Mouse (Mus musculus): ENCODE results near the gene Fmnl2.

DNA sequence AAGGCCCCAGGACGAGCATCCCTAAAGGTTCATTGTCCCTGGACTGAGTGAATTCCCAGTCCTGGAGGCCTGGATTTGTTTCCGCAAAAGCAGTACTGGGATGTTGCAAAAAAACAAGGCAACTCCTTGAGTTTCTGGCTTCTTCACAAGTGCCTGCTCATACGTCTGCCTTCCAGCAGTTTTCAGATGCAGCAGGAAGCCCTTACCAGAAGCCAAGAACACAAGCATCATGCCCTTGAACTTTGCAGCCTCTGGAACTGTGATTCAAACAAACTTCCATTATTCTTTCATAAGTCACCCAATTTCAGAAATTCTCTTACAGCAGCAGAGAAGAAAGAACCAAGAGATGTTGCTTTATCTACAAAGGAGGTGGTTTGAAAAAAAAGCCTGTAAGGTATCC lies 21.9 kb upstream of the Fmnl2 start:
- TF ChIP-seq CTCF (IDR thresholded peaks at IDR 0.05; ENCODE audit: insufficient read depth, low read depth, low read length) (no peak), POLR2A (IDR thresholded peaks at IDR 0.05; ENCODE audit: insufficient read depth, low read depth, low read length) (no peak)
